ENCODE assay signal across 9 mouse cellular contexts in genomic region chr4:63051940-63052661, GRCm38 (mm10).
DNase-seq lines count a peak whose midpoint lies in the region; ATAC-seq and TF ChIP-seq lines count a peak whose summit lies in the region.
"Had no signal": no experiment of that assay in that cellular context is flagged by ENCODE, and none has a peak within 500 bp of the region (broad histone marks: within the 10 kb centered on the region; RNA-seq: fewer than 3 reads in every experiment).

No protein-coding gene starts in this region.

- H3K27me3 ChIP-seq in heart, embryonic 13.5 days (replicated peaks), result no peaks in the 10 kb centered on the region
- no peaks in the 10 kb centered on the region for H3K27me3 ChIP-seq in intestine, embryonic 15.5 days (replicated peaks)
- H3K27me3 ChIP-seq in limb, embryonic 11.5 days (ENCODE audit: control insufficient read depth, insufficient read depth, low read length), result no peaks in the 10 kb centered on the region
- no peaks in the 10 kb centered on the region for H3K27me3 ChIP-seq in forebrain, embryonic 14.5 days (replicated peaks; ENCODE audit: control insufficient read depth, insufficient read depth, low read length)

- H3K4me1 ChIP-seq in heart, embryonic 13.5 days, result peaks cover 83% of the 10 kb centered on the region
- H3K4me1 ChIP-seq in intestine, embryonic 15.5 days (replicated peaks), result peaks cover 38% of the 10 kb centered on the region
- H3K4me1 ChIP-seq in limb, embryonic 11.5 days (ENCODE audit: control insufficient read depth, insufficient read depth, low read length), result peaks cover 30% of the 10 kb centered on the region
- 0 out of 2 replicates have a peak, but pooled peaks cover 5% of the 10 kb centered on the region for H3K4me1 ChIP-seq in forebrain, embryonic 14.5 days (ENCODE audit: control insufficient read depth, insufficient read depth, low read length)

- no peak for ATAC-seq in heart, embryonic 13.5 days (ENCODE audit: extremely low read depth, insufficient number of reproducible peaks, low FRiP score, low TSS enrichment)
- ATAC-seq in intestine, embryonic 15.5 days, result peak; percentile 90
- peak; percentile 72; the same call in 1 of the 2 replicates for ATAC-seq in limb, embryonic 11.5 days (ENCODE audit: insufficient number of reproducible peaks, low FRiP score, low TSS enrichment, low read depth)
- ATAC-seq in forebrain, embryonic 14.5 days, result no peak

- H3K36me3 ChIP-seq in heart, embryonic 13.5 days, result no peaks in the 10 kb centered on the region
- no peaks in the 10 kb centered on the region for H3K36me3 ChIP-seq in intestine, embryonic 15.5 days
- H3K36me3 ChIP-seq in limb, embryonic 11.5 days (ENCODE audit: control insufficient read depth, insufficient read depth, low read length), result no peaks in the 10 kb centered on the region
- H3K36me3 ChIP-seq in forebrain, embryonic 14.5 days (ENCODE audit: control insufficient read depth, insufficient read depth, low read length), result no peaks in the 10 kb centered on the region

- no peak for DNase-seq in heart, adult 18-20 months
- DNase-seq in CD4-positive helper T cell, adult 2 months (ENCODE audit: low read depth, low spot score), result peak; percentile 30
- DNase-seq in limb, embryonic 11.5 days (ENCODE audit: low spot score), result peak; percentile 52
- no peak for DNase-seq in thymus, postnatal 4 days
- no peak for DNase-seq in layer of hippocampus, adult 2 months (ENCODE audit: low spot score in 2 of 2)
- DNase-seq in forebrain, embryonic 14.5 days (ENCODE audit: low spot score), result no peak
- DNase-seq: cerebellum, adult 2 months had no signal

- no peaks in the 10 kb centered on the region for H3K9me3 ChIP-seq in heart, embryonic 13.5 days
- no peaks in the 10 kb centered on the region for H3K9me3 ChIP-seq in intestine, embryonic 15.5 days
- no peaks in the 10 kb centered on the region for H3K9me3 ChIP-seq in limb, embryonic 11.5 days (ENCODE audit: control insufficient read depth, low read length)
- H3K9me3 ChIP-seq in forebrain, embryonic 14.5 days (replicated peaks; ENCODE audit: control insufficient read depth, low read length), result no peaks in the 10 kb centered on the region

- H3K4me3 ChIP-seq in heart, embryonic 13.5 days, result no peak overlapping the region
- H3K4me3 ChIP-seq in intestine, embryonic 15.5 days (replicated peaks), result no peak overlapping the region
- H3K4me3 ChIP-seq in limb, embryonic 11.5 days (ENCODE audit: low read depth, low read length), result no peak overlapping the region
- no peak overlapping the region for H3K4me3 ChIP-seq in layer of hippocampus, adult 2 months
- no peak overlapping the region for H3K4me3 ChIP-seq in forebrain, embryonic 14.5 days (ENCODE audit: low read depth, low read length)

- no peak for TF ChIP-seq CTCF in layer of hippocampus, adult 2 months (conservative IDR thresholded peaks at IDR 0.05)

- peak overlapping the region; percentile 44 for H3K27ac ChIP-seq in heart, embryonic 13.5 days (replicated peaks)
- H3K27ac ChIP-seq in intestine, embryonic 15.5 days, result peak overlapping the region; percentile 90
- H3K27ac ChIP-seq in limb, embryonic 11.5 days (replicated peaks; ENCODE audit: low read depth, low read length), result peak overlapping the region; percentile 62
- H3K27ac ChIP-seq in layer of hippocampus, adult 2 months, result no peak overlapping the region
- no peak overlapping the region for H3K27ac ChIP-seq in forebrain, embryonic 14.5 days (ENCODE audit: low read depth, low read length)

- no peak overlapping the region for H3K9ac ChIP-seq in heart, embryonic 13.5 days
- no peak overlapping the region; the same call in 1 of the 2 replicates for H3K9ac ChIP-seq in intestine, embryonic 15.5 days
- no peak overlapping the region for H3K9ac ChIP-seq in limb, embryonic 11.5 days (ENCODE audit: low read length)
- no peak overlapping the region for H3K9ac ChIP-seq in forebrain, embryonic 14.5 days (ENCODE audit: low read length)

- H3K4me2 ChIP-seq in heart, embryonic 13.5 days, result no peak overlapping the region
- peak overlapping the region; percentile 41 for H3K4me2 ChIP-seq in intestine, embryonic 15.5 days (replicated peaks)
- H3K4me2 ChIP-seq in limb, embryonic 11.5 days (ENCODE audit: low read depth, severe bottlenecking), result no peak overlapping the region
- H3K4me2 ChIP-seq in forebrain, embryonic 14.5 days (ENCODE audit: low read length), result no peak overlapping the region

- WGBS in heart, embryonic 13.5 days, result 46% methylated on average over 7 of the region's 7 CpGs
- WGBS in intestine, embryonic 15.5 days, result 32% methylated on average over 7 of the region's 7 CpGs
- 34% methylated on average over 7 of the region's 7 CpGs for WGBS in limb, embryonic 11.5 days
- WGBS in forebrain, embryonic 14.5 days, result 73% methylated on average over 7 of the region's 7 CpGs

Comparison
In these comparisons a context has a peak if more than half of its experiments do, and no peak if none do; other contexts are left out.
1. ATAC-seq: peak in intestine, embryonic 15.5 days (single experiment) and limb, embryonic 11.5 days (single experiment); none in heart, embryonic 13.5 days (single experiment) and forebrain, embryonic 14.5 days (single experiment).
2. H3K27ac ChIP-seq: peak in heart, embryonic 13.5 days (single experiment), intestine, embryonic 15.5 days (single experiment) and limb, embryonic 11.5 days (single experiment); none in layer of hippocampus, adult 2 months (single experiment) and forebrain, embryonic 14.5 days (single experiment).
3. DNase-seq: peak in CD4-positive helper T cell, adult 2 months (single experiment) and limb, embryonic 11.5 days (single experiment); none in heart, adult 18-20 months (0 of 2), thymus, postnatal 4 days (single experiment), layer of hippocampus, adult 2 months (0 of 2) and forebrain, embryonic 14.5 days (single experiment).